Mouse (Mus musculus): ENCODE data around the gene Mesp1. TPM values are rescaled to one million over a fixed set of nuclear protein-coding genes. Genes with fewer than 3 reads are reported as not detected.

Gene Mesp1
- polyA plus RNA-seq, 1 experiment from 2014 or later = not detected

- Histone ChIP-seq H3K27me3 (peaks cover 39% of the 10 kb centered on the region), H3K9ac (no peak overlapping the region), H3K36me3 (no peaks in the 10 kb centered on the region), H3K9me3 (replicated peaks) (no peaks in the 10 kb centered on the region), H3K27ac (no peak overlapping the region), H3K4me3 (no peak overlapping the region), H3K4me1 (replicated peaks) (peaks cover 10% of the 10 kb centered on the region), H3K4me2 (no peak overlapping the region)
- ATAC-seq (replicated peaks; ENCODE audit: insufficient number of reproducible peaks, insufficient read depth, low FRiP score, low read depth) = no peak
- WGBS = 76% methylated on average over 1 of the region's 1 CpGs
These were observed 19.8 kb upstream of the Mesp1 start for GRCm38 (mm10) chr7:79813409-79813808.

GRCm38 (mm10) chr7:79810611-79811506 lies 17.3 kb upstream of the Mesp1 start, which contains the start of gene Mesp2:
TSS of gene Mesp2 (plus strand) at chr7:79810727.
- Histone ChIP-seq H3K27ac (no peak within 1 kb of the TSS), H3K4me2 (peak within 1 kb of the TSS; percentile 76), H3K9ac (peak within 1 kb of the TSS; percentile 55), H3K4me1 (replicated peaks) (peaks cover 8% of the 10 kb centered on the region), H3K9me3 (replicated peaks) (no peaks in the 10 kb centered on the region), H3K27me3 (peaks cover 28% of the 10 kb centered on the region), H3K36me3 (no peaks in the 10 kb centered on the region), H3K4me3 (peak within 1 kb of the TSS; percentile 45)
- ATAC-seq (replicated peaks; ENCODE audit: insufficient number of reproducible peaks, insufficient read depth, low FRiP score, low read depth) = peak; percentile 35; the same call in 1 of the 2 replicates
- 13% methylated on average over 50 of the region's 71 CpGs for WGBS

GRCm38 (mm10) chr7:79808561-79808960 lies 15.0 kb upstream of the Mesp1 start:
- peaks cover 15% of the 10 kb centered on the region for H3K4me1 ChIP-seq (replicated peaks)
- no peaks in the 10 kb centered on the region for H3K36me3 ChIP-seq
- no peak for ATAC-seq (replicated peaks; ENCODE audit: insufficient number of reproducible peaks, insufficient read depth, low FRiP score, low read depth)
- no peak overlapping the region for H3K4me2 ChIP-seq
- H3K27ac ChIP-seq = no peak overlapping the region
- H3K27me3 ChIP-seq = peaks cover 28% of the 10 kb centered on the region
- 83% methylated on average over 7 of the region's 7 CpGs for WGBS
- H3K9me3 ChIP-seq (replicated peaks) = no peaks in the 10 kb centered on the region
- no peak overlapping the region for H3K4me3 ChIP-seq
- H3K9ac ChIP-seq = no peak overlapping the region

DNA sequence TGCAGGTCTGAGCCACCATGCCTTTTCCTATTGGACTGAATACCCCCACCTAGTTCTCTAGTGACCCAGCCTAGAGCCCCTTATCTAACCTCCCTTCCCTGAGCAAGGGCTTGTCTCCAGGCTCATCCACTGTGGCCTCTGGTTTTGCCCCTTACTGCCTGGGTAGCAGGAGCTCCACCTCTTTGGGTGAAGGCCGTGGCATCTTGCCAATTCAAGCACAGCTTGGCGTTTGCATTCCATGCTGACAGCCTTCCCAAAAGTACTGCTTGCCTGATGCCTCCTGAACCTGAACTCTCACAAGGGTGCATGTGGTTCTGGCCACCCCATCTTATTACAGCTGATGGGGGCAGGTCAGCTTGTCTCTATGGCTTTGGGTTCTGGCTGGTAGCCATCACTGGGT lies 10.3 kb upstream of the Mesp1 start:
- no peak overlapping the region for H3K27ac ChIP-seq
- 20% methylated on average over 2 of the region's 2 CpGs for WGBS
- no peak overlapping the region for H3K9ac ChIP-seq
- ATAC-seq (replicated peaks; ENCODE audit: insufficient number of reproducible peaks, insufficient read depth, low FRiP score, low read depth) = 0 out of 2 replicates have a peak, but pooled peaks have one; percentile 16
- peaks cover 7% of the 10 kb centered on the region for H3K4me1 ChIP-seq (replicated peaks)
- no peaks in the 10 kb centered on the region for H3K36me3 ChIP-seq
- no peak overlapping the region for H3K4me3 ChIP-seq
- no peak overlapping the region for H3K4me2 ChIP-seq
- H3K27me3 ChIP-seq = peaks cover 11% of the 10 kb centered on the region; the same call in 1 of the 2 replicates
- H3K9me3 ChIP-seq (replicated peaks) = no peaks in the 10 kb centered on the region

DNA sequence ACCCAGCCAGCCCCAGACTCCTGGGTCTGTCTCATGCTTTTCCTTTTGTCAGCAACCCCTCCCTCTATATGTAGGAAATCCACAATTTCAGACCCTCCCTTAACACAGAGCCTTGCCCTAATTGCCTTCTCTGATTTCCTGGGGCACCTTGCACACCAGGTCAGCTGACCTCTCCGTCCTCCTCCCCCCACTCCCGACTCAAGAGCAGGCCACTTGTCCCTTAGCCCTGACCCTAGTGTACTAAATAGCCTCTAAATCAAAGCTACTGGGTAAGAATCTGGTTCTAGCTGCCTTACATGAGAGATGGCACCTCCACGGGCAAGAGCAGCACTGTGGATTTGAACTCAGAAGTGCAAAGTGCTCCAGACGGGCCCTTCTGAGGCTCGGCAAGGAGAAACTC lies 8.4 kb upstream of the Mesp1 start:
- peaks cover 7% of the 10 kb centered on the region for H3K4me1 ChIP-seq (replicated peaks)
- H3K4me2 ChIP-seq = no peak overlapping the region
- no peaks in the 10 kb centered on the region for H3K36me3 ChIP-seq
- H3K27ac ChIP-seq = no peak overlapping the region
- H3K27me3 ChIP-seq = peaks cover 23% of the 10 kb centered on the region
- WGBS = 72% methylated on average over 5 of the region's 5 CpGs
- no peaks in the 10 kb centered on the region for H3K9me3 ChIP-seq (replicated peaks)
- no peak overlapping the region for H3K9ac ChIP-seq
- no peak for ATAC-seq (replicated peaks; ENCODE audit: insufficient number of reproducible peaks, insufficient read depth, low FRiP score, low read depth)
- no peak overlapping the region for H3K4me3 ChIP-seq

DNA sequence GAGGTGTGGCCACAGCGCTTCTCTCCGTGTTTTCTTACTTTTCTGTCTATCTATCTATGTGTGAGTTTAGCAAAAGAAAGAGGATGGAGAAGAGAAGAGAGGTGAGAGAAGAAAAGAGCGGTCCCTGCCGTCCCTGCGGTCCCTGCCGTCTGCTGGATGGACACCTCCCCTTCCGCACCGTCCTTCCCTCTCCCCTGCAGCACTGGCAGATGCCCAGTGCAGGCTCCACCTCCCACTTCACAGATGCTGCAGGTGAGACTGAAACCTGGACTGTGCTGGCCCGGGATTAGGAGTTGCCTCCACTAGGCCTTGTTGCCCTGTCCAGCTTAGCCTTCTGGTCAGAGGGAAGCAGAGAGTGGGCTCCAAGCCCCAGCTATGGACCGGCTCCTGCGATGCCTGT lies 7.8 kb upstream of the Mesp1 start:
- Histone ChIP-seq H3K27ac (no peak overlapping the region), H3K9me3 (replicated peaks) (no peaks in the 10 kb centered on the region), H3K27me3 (peaks cover 23% of the 10 kb centered on the region), H3K4me1 (replicated peaks) (peaks cover 7% of the 10 kb centered on the region), H3K4me3 (no peak overlapping the region), H3K4me2 (no peak overlapping the region), H3K9ac (no peak overlapping the region), H3K36me3 (no peaks in the 10 kb centered on the region)
- 71% methylated on average over 11 of the region's 11 CpGs for WGBS
- ATAC-seq (replicated peaks; ENCODE audit: insufficient number of reproducible peaks, insufficient read depth, low FRiP score, low read depth) = no peak

GRCm38 (mm10) chr7:79800336-79800735 lies 6.7 kb upstream of the Mesp1 start:
- Histone ChIP-seq H3K4me1 (replicated peaks) (peaks cover 7% of the 10 kb centered on the region), H3K36me3 (no peaks in the 10 kb centered on the region), H3K9ac (no peak overlapping the region), H3K27me3 (peaks cover 30% of the 10 kb centered on the region), H3K9me3 (replicated peaks) (no peaks in the 10 kb centered on the region), H3K4me3 (no peak overlapping the region), H3K4me2 (no peak overlapping the region), H3K27ac (no peak overlapping the region)
- ATAC-seq (replicated peaks; ENCODE audit: insufficient number of reproducible peaks, insufficient read depth, low FRiP score, low read depth) = no peak
- 72% methylated on average over 4 of the region's 4 CpGs for WGBS

DNA sequence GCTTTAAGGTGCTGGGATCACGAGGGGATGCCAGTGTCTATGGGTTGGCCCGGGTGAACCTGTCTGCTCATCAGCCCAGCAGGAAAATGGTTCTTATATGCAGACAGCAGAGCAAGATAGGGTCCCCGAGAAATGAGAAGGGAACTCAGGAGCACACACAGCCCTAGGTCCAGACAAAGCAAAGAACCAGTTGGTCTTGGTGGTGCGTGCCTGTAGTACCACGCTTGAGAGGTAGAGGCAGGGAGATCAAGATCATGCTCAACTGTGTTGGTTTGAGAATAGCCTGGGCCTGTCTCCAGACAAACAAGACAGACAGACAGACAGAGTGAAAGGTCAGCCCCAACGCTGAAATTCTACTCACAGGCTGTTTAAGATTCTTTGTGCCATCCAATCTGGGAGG lies 5.9 kb upstream of the Mesp1 start:
- Histone ChIP-seq H3K9me3 (replicated peaks) (no peaks in the 10 kb centered on the region), H3K4me3 (no peak overlapping the region), H3K36me3 (no peaks in the 10 kb centered on the region), H3K9ac (no peak overlapping the region), H3K27ac (no peak overlapping the region), H3K4me1 (replicated peaks) (peaks cover 7% of the 10 kb centered on the region), H3K4me2 (no peak overlapping the region), H3K27me3 (peaks cover 36% of the 10 kb centered on the region)
- no peak for ATAC-seq (replicated peaks; ENCODE audit: insufficient number of reproducible peaks, insufficient read depth, low FRiP score, low read depth)
- WGBS = 56% methylated on average over 6 of the region's 6 CpGs

- ATAC-seq (replicated peaks; ENCODE audit: insufficient number of reproducible peaks, insufficient read depth, low FRiP score, low read depth) = no peak
- Histone ChIP-seq H3K27me3 (peaks cover 40% of the 10 kb centered on the region), H3K4me1 (replicated peaks) (peaks cover 4% of the 10 kb centered on the region), H3K9ac (no peak overlapping the region), H3K9me3 (replicated peaks) (no peaks in the 10 kb centered on the region), H3K36me3 (no peaks in the 10 kb centered on the region), H3K4me2 (no peak overlapping the region), H3K4me3 (no peak overlapping the region), H3K27ac (no peak overlapping the region)
- 2% methylated on average over 8 of the region's 8 CpGs for WGBS
These were observed 5.5 kb upstream of the Mesp1 start for GRCm38 (mm10) chr7:79799048-79799447.

DNA sequence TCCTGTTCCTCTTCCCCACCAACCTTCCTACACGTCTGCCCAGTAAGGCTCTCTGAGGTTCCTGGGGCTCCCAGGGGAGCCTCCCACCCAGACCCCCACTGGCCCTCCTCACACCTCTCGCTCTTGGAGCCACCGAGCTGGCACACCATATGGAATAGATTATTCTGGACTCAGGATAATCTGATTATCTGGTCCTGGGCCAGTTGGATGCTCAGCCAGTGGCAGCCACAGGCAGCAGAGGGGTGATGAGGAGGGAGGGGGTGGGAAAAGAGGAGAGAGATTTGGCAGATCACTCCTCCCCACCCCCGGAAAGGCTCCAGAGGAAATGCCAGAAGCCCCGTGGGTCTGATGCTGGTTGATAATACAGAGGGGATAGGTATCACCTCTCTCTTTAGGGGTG lies 5.0 kb upstream of the Mesp1 start:
- H3K27me3 ChIP-seq = peaks cover 45% of the 10 kb centered on the region
- no peak overlapping the region for H3K4me2 ChIP-seq
- no peak overlapping the region for H3K4me3 ChIP-seq
- no peaks in the 10 kb centered on the region for H3K4me1 ChIP-seq (replicated peaks)
- H3K9me3 ChIP-seq (replicated peaks) = no peaks in the 10 kb centered on the region
- 21% methylated on average over 5 of the region's 5 CpGs for WGBS
- H3K9ac ChIP-seq = no peak overlapping the region
- no peaks in the 10 kb centered on the region for H3K36me3 ChIP-seq
- ATAC-seq (replicated peaks; ENCODE audit: insufficient number of reproducible peaks, insufficient read depth, low FRiP score, low read depth) = no peak
- H3K27ac ChIP-seq = no peak overlapping the region

DNA sequence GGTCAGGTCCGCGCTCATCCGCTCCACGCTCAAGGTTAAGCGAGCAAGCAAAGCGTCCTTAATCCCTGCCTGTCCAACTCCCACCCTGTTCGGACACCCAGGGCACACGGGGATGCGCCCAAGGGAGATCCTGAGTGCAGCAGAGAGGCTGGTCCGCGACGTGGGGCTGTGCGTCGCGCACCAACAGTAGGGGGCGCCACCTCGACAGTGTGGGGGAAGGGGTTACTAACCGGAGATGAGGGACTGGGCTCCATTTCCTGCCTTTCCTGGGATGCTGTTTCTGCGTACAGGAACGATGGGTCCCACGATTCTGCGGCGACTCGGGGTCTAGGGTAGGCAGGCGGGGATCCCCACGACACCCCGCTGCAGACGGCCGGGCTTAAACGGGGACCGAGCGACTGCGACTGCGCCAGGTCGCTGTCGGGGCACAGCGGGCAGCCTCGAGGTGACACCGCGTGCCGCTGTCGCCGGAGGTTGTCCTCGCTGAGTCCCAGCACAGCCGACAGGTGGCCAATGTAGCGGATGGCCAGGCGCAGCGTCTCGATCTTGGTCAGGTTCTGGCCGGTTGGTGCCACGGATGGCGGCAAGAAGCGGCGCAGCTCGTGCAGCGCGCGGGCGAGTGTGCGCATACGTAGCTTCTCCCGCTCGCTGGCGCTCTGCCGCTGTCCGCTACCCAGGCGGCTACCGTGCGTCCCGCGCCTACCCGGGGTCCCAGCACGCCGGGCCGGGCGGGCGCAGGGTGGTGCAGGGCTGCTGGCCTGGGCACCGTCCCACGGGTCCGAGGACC lies 760 bp downstream of the Mesp1 start:
- no peaks in the 10 kb centered on the region for H3K36me3 ChIP-seq
- H3K4me3 ChIP-seq = peak overlapping the region; percentile 48
- ATAC-seq (replicated peaks; ENCODE audit: insufficient number of reproducible peaks, insufficient read depth, low FRiP score, low read depth) = peak; percentile 50; the same call in 1 of the 2 replicates
- H3K9me3 ChIP-seq (replicated peaks) = no peaks in the 10 kb centered on the region
- WGBS = 1% methylated on average over 80 of the region's 80 CpGs
- peak overlapping the region; percentile 80 for H3K4me2 ChIP-seq
- H3K9ac ChIP-seq = peak overlapping the region; percentile 46
- H3K4me1 ChIP-seq (replicated peaks) = peaks cover 16% of the 10 kb centered on the region
- H3K27ac ChIP-seq = no peak overlapping the region
- H3K27me3 ChIP-seq = peaks cover 71% of the 10 kb centered on the region
